Mouse (Mus musculus) lung, postnatal 0 days (tissue): ENCODE measurements at regions not wholly inside any gene's neighbourhood (a gene's known extent, or its start where the extent isn't known, plus 50 kb on each side); places are given as distances from the start of the nearest gene placed in this dataset.

Source experiments
- ATAC-seq: fragments of 200-750 bp; cut with Nextera tagmentation; 2 replicates; pipeline ENCODE4 v1.8.0; 2017; ENCODE audit warnings: moderate library complexity
- DNase-seq: peaks from one replicate; pipeline ENCODE4 v3.0.0-alpha.2; 2016; ENCODE audit warnings: low spot score
- H3K27ac ChIP-seq: fragments of 300-500 bp; sonication (generic); 2 replicates; pipeline ENCODE4 v1.5.1; 2014; ENCODE audit warnings: antibody characterized with exemption, mild to moderate bottlenecking, low read length, mixed read lengths
- H3K27me3 ChIP-seq: fragments of 300-500 bp; sonication (generic); replicated peaks from 2 replicates; pipeline ENCODE4 v1.6.1; 2014; ENCODE audit warnings: low read length, mixed read lengths; ENCODE audit not compliant: insufficient read depth
- H3K36me3 ChIP-seq: fragments of 300-500 bp; sonication (generic); 2 replicates; pipeline ENCODE4 v1.6.1; 2014; ENCODE audit warnings: low read length, mixed read lengths; ENCODE audit not compliant: insufficient read depth
- H3K4me1 ChIP-seq: fragments of 300-500 bp; sonication (generic); 2 replicates; pipeline ENCODE4 v1.6.1; 2014; ENCODE audit warnings: antibody characterized with exemption, low read depth, low read length, mixed read lengths; ENCODE audit not compliant: insufficient read depth
- H3K4me2 ChIP-seq: fragments of 300-500 bp; sonication (generic); replicated peaks from 2 replicates; pipeline ENCODE4 v1.6.1; 2014; ENCODE audit warnings: low read depth, mild to moderate bottlenecking, low read length, moderate library complexity, mixed read lengths
- H3K4me3 ChIP-seq: fragments of 300-500 bp; sonication (generic); 2 replicates; pipeline ENCODE4 v1.5.1; 2014; ENCODE audit warnings: low read depth, low read length
- H3K9ac ChIP-seq: fragments of 300-500 bp; sonication (generic); replicated peaks from 2 replicates; pipeline ENCODE4 v1.6.1; 2014; ENCODE audit warnings: low read depth, mild to moderate bottlenecking
- H3K9me3 ChIP-seq: fragments of 300-500 bp; sonication (generic); 2 replicates; pipeline ENCODE4 v1.6.1; 2016; ENCODE audit warnings: low read length, mixed read lengths
- CTCF ChIP-seq: IDR thresholded peaks from 2 replicates; pipeline ENCODE4 v1.5.1; 2016; ENCODE audit warnings: antibody characterized with exemption, mild to moderate bottlenecking
- EP300 ChIP-seq: IDR thresholded peaks from 2 replicates; pipeline ENCODE4 v1.6.1; 2016; ENCODE audit warnings: antibody characterized with exemption, mild to moderate bottlenecking, control low read depth
- WGBS: fragments of 180-500 bp; shearing (Covaris S2); extraction: QIAGEN DNeasy Blood & Tissue Kit; methylation state at CpG from one replicate; pipeline ENCODE4 v1.1.7; 2014; 5-methylcytosine and 5-hydroxymethylcytosine counted together

DNA sequence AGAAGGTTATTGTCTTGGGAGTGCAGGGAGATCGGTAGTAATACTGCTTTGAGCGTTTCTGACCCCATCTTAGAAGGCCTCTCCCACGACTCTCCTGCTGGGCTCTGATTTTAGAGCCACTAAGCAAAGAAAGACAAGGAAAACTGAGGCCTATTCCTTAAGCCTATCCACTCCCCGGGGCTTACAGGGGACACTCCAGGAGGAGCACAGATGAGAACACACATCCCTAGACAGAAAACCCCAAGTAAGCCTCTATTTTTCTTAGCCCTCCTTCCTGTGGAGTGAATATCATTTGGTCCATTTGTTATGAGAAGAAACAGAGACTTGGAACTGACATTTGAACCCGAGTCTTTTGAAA, 67.7 kb upstream of the Ubash3b start:
- 13% methylated on average over 5 of the region's 5 CpGs for WGBS
- ATAC-seq (no peak), DNase-seq (no peak)
- no peak for TF ChIP-seq EP300
- no peak for TF ChIP-seq CTCF
- no peaks in the 10 kb centered on the region for H3K36me3 ChIP-seq
- H3K4me2 ChIP-seq = peak overlapping the region; percentile 66
- H3K27ac ChIP-seq = no peak overlapping the region
- H3K9ac ChIP-seq = peak overlapping the region; percentile 43
- H3K9me3 ChIP-seq = no peaks in the 10 kb centered on the region
- H3K4me1 ChIP-seq = no peaks in the 10 kb centered on the region
- no peaks in the 10 kb centered on the region for H3K27me3 ChIP-seq
- H3K4me3 ChIP-seq = peak overlapping the region; percentile 38

DNA sequence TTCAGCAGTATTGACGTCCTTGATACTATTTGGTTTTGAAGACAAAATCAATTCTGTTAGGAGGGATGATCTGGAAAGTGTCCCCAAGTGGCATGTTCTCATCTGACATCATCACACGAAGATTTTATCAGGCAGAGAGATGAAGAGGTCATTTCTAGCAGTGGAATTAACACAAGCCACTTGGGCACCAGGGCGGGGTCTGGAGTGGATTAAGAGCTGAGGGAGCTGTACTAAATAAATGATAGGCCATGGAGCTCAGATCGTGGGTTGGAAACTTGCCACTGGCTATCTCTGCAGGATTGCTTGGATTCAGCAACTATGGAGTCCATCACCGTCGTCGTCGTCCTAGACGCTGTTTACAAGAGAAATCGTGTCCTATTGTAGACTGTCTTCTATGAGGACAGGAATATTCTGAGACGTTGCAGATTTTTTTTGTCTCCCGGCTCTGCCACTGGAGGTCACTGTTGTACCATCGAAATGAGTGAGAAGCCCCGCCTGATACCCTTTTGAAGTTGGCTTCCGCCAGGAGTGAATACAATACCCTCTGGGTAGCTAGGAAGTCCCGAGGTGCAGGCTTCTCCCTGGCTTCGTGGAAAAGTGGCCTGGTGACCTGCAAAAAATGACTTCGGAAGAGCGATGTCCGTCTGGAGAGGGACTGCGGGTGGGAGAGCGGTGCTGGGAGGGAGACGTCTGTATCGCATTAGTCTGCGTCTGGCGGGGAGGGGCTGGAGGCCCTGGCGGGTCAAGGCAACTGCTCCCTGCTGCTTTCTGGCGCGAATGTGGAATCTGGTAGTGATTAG, 67.1 kb upstream of the Ubash3b start:
- no peak overlapping the region for H3K27ac ChIP-seq
- peak; percentile 93 for DNase-seq
- ATAC-seq = peak; percentile 95

DNA sequence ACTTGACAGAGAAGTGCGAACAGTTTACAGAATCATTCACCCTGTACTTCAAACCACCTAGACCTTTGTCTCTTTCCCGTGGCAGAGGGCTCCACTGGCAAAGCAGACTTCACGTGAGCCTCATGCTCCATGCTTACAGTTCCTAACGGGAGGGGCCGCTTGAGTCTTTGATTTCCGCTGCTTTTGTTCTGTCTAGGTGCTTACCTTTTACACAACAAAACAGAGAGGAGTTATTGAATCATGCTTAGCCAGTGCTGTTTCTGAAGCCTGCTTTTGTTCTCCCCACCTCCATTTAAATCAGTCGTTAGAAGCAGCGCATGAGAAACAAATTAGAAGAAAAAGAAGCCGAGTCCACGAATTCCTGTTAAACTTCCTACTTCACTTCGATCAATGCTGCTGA, 61.9 kb upstream of the Ubash3b start:
- WGBS = 43% methylated on average over 11 of the region's 11 CpGs
- ATAC-seq = no peak
- DNase-seq = no peak

More for the DNA sequence above, 67.1 kb upstream of the Ubash3b start:
- Histone ChIP-seq H3K9ac (peak overlapping the region; percentile 43), H3K4me2 (peak overlapping the region; percentile 66), H3K4me3 (peak overlapping the region; percentile 38), H3K36me3 (no peaks in the 10 kb centered on the region), H3K9me3 (no peaks in the 10 kb centered on the region), H3K27me3 (no peaks in the 10 kb centered on the region), H3K4me1 (no peaks in the 10 kb centered on the region)
- 5% methylated on average over 29 of the region's 29 CpGs for WGBS
- TF ChIP-seq CTCF = peak; percentile 80
- TF ChIP-seq EP300 = peak; percentile 49; the same call in 1 of the 2 replicates

DNA sequence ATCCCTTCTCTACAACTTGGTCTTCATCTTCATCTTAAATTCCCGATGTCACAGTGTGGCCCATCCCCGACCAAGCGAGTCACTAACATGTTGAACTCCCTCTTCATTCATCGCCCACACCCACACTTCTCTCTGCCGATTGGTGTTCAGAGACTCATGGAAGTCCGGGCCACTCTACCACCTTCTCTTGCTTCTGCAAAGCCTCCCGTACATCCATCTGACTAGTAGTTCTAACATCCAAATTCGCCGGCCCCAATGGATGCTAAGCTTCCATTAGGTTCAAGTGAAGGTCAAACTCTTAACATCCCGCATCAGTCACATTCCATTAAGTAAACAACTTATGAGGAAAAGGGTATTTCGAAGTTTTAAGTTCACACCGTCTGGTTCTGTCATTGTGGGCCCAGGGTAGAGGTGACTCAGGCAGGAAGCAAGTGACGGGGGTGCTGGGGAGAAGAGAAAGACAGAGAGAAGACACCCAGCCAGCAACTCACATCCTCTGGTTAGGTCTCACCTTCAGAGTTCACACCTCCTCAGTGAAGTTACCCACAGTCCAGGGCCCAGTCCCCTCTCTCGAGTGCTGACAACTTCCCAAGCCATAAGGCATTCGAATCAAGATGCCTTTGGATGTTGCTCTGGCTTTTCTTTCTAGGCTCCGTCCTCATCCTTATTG, 61.0 kb upstream of the Ubash3b start:
- ATAC-seq (no peak), DNase-seq (no peak)
- Histone ChIP-seq H3K9ac (no peak overlapping the region), H3K36me3 (no peaks in the 10 kb centered on the region), H3K9me3 (no peaks in the 10 kb centered on the region), H3K27ac (no peak overlapping the region), H3K4me1 (no peaks in the 10 kb centered on the region), H3K4me3 (no peak overlapping the region), H3K27me3 (no peaks in the 10 kb centered on the region), H3K4me2 (no peak overlapping the region)
- TF ChIP-seq CTCF = no peak
- no peak for TF ChIP-seq EP300
- WGBS = 68% methylated on average over 16 of the region's 16 CpGs

More for the DNA sequence above, 61.9 kb upstream of the Ubash3b start:
- no peak overlapping the region for H3K4me2 ChIP-seq
- H3K27me3 ChIP-seq = no peaks in the 10 kb centered on the region
- no peaks in the 10 kb centered on the region for H3K9me3 ChIP-seq
- H3K36me3 ChIP-seq = no peaks in the 10 kb centered on the region
- TF ChIP-seq CTCF = no peak
- no peak for TF ChIP-seq EP300
- H3K27ac ChIP-seq = no peak overlapping the region
- no peak overlapping the region for H3K4me3 ChIP-seq
- H3K4me1 ChIP-seq = no peaks in the 10 kb centered on the region
- H3K9ac ChIP-seq = no peak overlapping the region

DNA sequence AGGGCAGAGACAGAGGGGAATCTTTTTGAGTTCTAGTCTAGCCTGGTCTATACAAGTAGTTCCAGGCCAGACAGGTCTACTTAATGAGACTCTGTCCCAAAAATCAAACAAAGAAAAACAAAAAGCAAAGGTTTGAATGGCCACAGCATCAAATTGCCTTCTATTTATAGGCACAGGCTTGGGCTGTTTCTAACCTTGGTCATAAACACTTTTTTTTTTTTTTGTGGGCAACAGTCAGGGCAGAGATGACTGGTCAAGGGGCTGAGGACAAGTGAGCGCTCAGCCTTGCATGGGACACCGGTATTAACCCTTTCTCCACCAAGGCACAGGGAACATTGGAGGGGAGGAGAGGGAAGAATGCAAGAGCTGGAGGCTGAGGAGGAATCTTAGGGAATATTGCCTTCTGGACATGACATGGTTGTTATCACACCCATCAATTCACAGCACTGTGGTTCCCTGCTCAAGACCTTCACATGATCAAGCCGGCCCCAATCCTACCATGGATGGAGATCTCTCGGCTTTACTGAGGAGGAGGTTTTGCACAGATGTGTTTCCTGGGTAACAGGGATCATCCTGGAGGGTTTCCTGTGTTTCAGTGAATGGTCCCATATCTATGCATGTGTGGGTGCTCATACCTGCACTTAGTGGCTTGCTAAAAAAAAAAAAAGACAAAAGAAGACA, 59.8 kb upstream of the Ubash3b start:
- no peak for ATAC-seq
- Histone ChIP-seq H3K9me3 (no peaks in the 10 kb centered on the region), H3K27me3 (no peaks in the 10 kb centered on the region), H3K4me1 (no peaks in the 10 kb centered on the region), H3K36me3 (no peaks in the 10 kb centered on the region), H3K27ac (no peak overlapping the region), H3K4me3 (no peak overlapping the region), H3K9ac (no peak overlapping the region), H3K4me2 (no peak overlapping the region)
- TF ChIP-seq CTCF = no peak
- no peak for TF ChIP-seq EP300
- DNase-seq = no peak
- 70% methylated on average over 4 of the region's 4 CpGs for whole genome bisulfite sequencing

DNA sequence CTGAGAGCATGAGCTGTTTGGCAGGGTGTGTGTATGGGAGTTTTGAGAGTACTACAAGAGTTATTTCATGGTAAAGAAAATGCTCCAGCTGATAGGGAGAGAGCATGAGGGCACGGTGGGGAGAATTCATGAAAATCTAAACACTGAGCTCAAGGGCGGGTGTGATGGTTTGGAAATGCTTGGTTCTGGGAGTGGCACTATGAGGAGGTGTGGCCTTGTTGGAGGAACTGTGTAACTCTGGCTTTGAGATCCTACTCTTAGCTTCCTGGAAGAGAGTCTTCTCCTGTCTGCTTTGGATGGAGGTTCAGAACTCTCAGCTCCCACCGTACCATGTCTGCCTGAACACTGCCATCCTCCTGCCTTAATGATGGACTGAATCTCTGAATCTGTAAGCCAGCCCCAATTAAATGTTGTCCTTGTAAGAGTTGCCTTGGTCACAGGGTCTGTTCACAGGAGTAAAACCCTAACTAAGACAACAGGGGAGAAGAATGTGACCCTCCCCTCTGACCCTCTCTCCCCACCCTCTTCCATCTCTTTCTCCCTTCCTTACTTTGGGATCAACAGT, 58.7 kb upstream of the Ubash3b start:
- H3K36me3 ChIP-seq = no peaks in the 10 kb centered on the region
- DNase-seq (no peak), ATAC-seq (no peak)
- H3K4me2 ChIP-seq = no peak overlapping the region
- 59% methylated on average over 3 of the region's 3 CpGs for WGBS
- no peak overlapping the region for H3K4me3 ChIP-seq
- H3K9me3 ChIP-seq = no peaks in the 10 kb centered on the region
- H3K9ac ChIP-seq = no peak overlapping the region
- no peak for TF ChIP-seq CTCF
- TF ChIP-seq EP300 = no peak
- no peaks in the 10 kb centered on the region for H3K4me1 ChIP-seq
- H3K27ac ChIP-seq = no peak overlapping the region
- no peaks in the 10 kb centered on the region for H3K27me3 ChIP-seq
